Mouse (Mus musculus) gastrocnemius, postnatal 10 days (tissue): ENCODE data around the gene Mroh2a. TPM values are rescaled to one million over a fixed set of nuclear protein-coding genes. Genes with fewer than 3 reads are reported as not detected.

ENCODE experiments used
- DNase-seq: peaks from one replicate; pipeline ENCODE4 v3.0.0; 2021; ENCODE audit warnings: mixed read lengths
- total RNA-seq, 2 experiments: library from RNA; stranded (reverse); gene quantifications; 2 replicates each; pipeline ENCODE4 v1.2.3; 2021

Mroh2a gene
- total RNA-seq, 2 experiments from 2014 or later = 0.34 TPM; not detected in 1

DNA sequence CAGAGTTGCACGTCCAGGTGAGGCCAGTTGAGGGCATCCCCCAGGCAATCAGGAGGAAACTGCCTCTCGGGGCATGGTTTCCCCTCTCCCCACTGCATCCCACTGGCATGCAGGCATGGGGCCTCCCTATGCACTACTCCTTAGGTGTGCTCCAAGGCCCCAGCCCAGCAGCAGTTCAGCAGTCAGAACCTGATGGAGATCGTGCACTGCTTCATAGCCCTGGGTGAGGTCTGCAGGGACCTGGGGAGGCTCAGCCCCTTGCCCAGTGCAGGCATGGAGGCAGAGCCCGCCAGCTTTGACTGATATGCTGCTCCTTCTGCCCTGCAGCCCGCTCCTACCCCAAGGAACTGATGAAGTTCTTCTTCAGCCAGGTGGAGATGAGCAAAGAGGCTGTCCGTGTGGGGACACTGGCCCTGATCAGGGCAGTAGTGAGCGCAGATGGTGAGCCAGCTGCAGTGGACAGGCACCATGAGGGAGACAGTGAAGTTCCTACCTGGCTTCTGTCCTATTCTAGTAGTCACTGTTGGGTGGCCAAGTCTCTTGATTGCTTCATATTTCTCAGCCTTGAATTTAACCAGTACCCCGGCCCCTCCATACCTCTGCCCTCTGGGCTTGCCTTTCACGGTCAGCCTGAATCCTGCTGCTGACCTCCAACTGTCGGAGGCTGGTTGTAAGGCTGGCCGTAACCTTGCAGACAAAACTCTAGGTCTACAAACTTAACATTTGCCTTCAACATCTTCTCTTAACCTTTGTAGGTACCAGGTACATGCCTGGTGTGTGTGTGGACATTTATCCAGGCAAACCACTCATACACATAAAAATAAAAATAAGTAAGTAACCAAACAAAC lies 8.5 kb downstream of the Mroh2a start:
- DNase-seq = no peak

DNA sequence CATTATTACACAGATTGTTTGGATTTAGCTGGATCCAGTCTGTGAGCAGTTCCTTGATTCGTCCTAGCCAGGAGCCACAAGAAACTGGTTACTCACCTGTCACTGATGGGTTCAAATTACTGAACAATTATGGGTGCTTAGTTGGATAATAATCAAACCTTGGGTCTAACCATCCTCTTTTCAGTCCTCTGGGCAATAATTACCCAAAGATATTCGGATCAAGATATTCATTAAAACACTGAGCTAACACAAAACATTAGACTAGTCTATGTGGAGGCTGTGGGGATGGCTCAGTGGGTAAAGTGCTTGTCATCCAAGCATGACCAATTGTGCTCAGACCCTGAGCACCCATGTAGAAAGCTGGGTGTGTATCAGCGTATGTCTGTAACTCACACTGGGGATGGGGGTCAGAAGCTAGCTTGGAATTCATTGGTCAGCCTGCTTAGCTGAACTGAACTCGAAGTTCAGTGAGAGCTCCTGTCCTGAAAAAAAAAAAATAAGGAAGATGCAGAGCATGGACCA lies 9.2 kb downstream of the Mroh2a start:
- DNase-seq = no peak

- no peak for DNase-seq
Measured at GRCm38 (mm10) chr1:88237311-88237710, 10.5 kb downstream of the Mroh2a start.

DNA sequence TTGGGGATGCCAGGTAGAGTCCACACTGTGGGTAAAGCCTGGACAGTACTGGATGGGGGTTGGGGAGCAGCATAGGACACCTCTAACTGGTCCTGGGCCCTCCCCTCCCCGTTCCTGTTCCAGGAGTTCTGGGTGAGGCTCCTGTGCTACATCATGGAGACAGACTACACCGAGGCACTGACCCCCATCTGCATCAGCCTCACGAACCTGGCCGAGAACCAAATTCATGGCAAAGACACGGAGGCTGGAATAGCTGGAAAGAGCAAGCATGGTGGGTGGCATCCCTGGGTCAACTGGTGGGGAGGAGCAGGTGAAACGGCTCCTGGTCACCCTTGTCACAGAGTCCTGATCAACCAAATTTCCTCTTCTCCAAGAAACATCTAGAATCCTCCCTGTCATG lies 12.0 kb downstream of the Mroh2a start:
- DNase-seq = no peak

GRCm38 (mm10) chr1:88240072-88240471 lies 13.3 kb downstream of the Mroh2a start:
- no peak for DNase-seq

DNA sequence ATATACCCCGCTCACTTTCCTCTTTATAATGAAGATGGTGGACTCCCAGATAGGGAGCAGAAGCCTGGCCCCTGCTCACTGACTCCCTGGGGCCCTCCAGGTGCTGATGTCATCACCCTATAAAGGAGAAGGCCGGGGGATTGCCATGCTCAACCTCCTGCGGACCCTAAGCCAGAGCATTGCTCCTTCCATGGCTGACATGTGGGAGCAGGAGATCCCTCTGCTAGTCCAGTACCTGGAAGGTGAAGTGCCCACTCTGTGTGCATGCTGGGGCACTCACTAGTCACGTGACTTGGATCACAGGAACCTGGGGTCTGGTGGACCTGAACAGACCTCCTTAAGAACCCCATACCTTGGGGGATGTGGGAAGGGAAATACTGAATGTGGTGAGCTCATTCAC lies 13.8 kb downstream of the Mroh2a start:
- no peak for DNase-seq

GRCm38 (mm10) chr1:88243861-88244260 lies 17.1 kb downstream of the Mroh2a start:
- no peak for DNase-seq

DNA sequence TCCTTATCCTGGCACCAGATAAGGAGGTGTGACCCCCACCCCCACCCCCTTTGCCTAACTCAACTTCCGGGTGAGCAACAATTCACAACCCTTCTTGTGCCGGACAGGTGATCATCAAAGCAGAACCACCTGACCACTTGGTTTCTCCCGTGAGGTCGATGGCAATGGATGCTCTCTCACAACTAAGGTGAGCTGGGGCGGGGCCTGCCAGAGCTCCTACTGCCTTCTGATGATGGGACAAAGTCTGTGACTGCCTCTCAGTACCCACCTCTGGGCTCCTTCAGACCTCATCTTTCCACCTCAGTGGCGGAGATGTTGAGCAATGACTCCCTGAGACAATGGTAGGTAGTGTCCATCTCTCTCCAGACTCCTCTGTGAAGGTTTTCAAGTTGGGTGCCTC lies 19.1 kb downstream of the Mroh2a start:
- DNase-seq = no peak

DNA sequence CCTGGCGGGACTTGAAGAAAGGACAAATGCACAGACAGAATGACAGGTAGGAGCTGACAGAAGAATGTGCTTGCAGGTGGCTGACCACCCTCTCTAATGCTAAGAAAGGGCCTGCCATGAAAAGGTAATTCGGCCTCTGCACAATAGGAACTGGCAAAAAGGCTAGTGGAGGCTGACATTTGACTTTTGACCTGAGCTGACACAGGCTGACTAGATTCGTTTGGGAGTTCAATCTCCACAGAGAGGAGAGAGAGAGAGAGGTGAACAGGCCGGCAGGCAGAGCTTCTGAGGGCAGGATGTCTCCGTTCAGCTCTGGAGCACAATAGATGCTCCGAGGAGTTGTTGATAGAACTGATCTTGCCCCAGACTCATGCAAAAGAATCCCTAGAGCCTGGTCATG lies 19.6 kb downstream of the Mroh2a start:
- DNase-seq = no peak

GRCm38 (mm10) chr1:88247660-88248059 lies 20.9 kb downstream of the Mroh2a start:
- DNase-seq = no peak

- no peak for DNase-seq
Measured at GRCm38 (mm10) chr1:88248658-88249057, 21.9 kb downstream of the Mroh2a start.

- DNase-seq = no peak
Measured at GRCm38 (mm10) chr1:88249596-88249995, 22.8 kb downstream of the Mroh2a start.

DNA sequence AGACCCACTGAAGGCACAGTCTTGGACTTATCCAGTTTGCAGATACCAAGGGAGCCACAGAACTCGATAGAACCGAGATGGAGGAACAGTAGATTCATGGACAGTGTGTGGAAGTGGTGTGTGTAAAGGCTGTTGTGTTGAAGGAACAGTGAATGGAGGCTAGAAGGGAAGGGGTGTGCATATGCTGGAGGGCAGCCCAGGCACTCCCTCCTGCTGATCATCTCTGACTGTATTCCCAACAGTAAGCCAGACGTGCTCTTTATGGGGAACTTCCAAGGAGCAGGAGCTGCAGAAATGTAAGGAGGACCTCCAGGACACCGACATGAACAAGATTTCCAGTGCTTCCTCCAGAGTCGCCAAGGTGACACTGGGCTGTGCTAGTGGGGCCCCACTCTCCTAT lies 23.2 kb downstream of the Mroh2a start:
- no peak for DNase-seq

DNA sequence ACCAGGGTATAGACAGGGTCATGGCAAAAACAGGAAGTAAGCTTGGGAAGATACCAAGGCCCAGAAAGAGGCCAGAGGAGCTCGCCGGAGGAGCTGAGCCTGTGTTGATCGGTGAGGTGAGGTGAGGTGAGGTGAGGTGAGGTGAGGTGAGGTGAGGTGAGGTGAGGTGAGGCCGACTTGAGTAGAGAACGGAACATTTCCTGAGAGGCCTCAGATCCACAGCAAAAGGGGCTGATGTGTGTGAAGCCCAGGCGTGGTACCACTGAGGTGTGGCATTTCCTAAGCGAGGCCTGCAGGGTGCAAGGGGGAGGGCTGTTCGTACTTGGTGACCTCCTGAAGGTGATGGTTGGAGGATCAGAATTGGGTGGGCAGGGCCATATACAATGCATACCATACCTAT lies 26.3 kb downstream of the Mroh2a start:
- no peak for DNase-seq

GRCm38 (mm10) chr1:88253540-88253939 lies 26.8 kb downstream of the Mroh2a start:
- DNase-seq = no peak

DNA sequence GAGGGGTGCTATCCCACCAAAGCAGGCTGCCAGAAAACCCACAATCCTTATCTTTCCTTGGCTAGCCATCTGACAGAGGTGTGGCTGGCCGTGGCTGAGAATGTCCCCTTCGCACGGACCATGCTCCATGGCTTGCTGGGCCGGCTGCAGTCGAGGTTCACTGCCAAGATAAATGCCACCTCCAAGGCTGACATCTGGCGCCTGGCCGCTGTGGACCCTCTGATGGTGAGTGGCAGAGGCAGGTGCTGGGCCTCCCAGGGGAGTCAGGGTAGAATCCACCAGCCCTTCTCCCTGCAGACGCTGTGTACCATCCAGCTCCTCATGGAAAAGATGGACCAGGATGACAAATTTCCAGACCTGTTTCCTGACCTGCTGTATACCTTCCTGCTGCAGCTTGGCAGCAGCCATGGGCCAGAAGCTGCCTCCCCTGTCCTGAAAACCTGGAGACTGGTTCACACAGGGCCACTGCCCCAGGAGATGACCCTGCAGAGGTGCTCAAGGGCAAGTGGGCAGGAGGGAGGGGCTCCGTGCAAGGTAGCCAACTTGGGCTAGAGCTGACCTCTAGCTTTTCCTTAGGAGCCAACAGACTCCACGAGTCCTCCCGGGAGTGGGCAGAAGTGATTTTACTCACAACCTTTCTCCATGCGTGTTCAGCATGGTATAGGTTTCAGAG lies 28.1 kb downstream of the Mroh2a start:
- DNase-seq = peak; percentile 72

DNA sequence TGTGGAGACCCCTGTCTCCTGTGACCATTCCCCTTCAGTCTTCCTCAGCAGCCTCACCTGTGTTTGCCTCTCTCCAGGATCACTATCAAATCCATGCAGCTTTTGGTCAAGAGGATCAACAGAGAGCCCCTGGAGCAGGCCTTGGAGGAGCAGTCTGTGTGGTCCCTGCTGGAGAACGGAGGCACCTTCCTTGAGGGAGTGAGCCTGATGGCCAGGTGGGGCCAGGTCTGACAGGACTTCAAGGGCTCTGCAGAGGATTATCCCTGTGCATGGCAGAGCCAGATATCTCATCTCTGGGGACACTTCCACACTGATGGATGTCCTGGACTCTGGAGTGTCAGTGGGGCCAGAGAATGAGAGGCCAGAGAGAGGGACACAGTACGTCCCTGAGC lies 28.7 kb downstream of the Mroh2a start:
- no peak for DNase-seq

GRCm38 (mm10) chr1:88255989-88256754 lies 29.4 kb downstream of the Mroh2a start:
- no peak for DNase-seq

- DNase-seq = no peak
Measured at GRCm38 (mm10) chr1:88256886-88257663, 30.3 kb downstream of the Mroh2a start.

GRCm38 (mm10) chr1:88257681-88258080 lies 30.9 kb downstream of the Mroh2a start:
- no peak for DNase-seq

DNA sequence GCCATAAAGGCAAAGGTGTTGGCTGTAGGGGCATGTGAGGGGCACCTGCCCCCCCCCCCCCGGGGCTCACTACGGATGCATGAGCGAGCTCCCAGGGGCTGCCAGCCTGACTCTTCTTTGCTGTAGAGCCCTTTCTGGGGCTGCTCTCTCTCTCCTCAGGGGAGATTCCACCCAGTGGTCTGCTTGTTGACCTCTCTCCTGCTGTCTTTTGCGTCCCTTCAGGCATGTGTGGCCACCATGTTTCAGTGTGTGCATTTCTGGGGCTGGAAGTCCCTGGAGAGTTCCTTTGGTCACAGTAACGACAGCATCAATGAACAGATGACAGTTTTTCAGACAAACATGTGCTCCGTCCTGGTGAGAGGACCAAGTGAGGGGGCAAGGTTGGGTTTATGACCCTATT lies 31.6 kb downstream of the Mroh2a start:
- DNase-seq = no peak
